ENCODE assay signal across 8 mouse cellular contexts in genomic region chr1:120154232-120154631, GRCm38 (mm10). TPM values are rescaled to one million over a fixed set of nuclear protein-coding genes. Genes with fewer than 3 reads are reported as not detected.
DNase-seq lines count a peak whose midpoint lies in the region; ATAC-seq and TF ChIP-seq lines count a peak whose summit lies in the region.

No protein-coding gene starts in this region.

- TF ChIP-seq CTCF in liver, adult 2 months (IDR thresholded peaks at IDR 0.05; ENCODE audit: low read depth, low read length) = peak; percentile 57
- peak; percentile 72 for TF ChIP-seq CTCF in lung, embryonic 14.5 days (IDR thresholded peaks at IDR 0.05; ENCODE audit: low read depth)

- no peaks in the 10 kb centered on the region for H3K4me1 ChIP-seq in liver, adult 2 months (ENCODE audit: control insufficient read depth, insufficient read depth, low read length)
- no peaks in the 10 kb centered on the region for H3K4me1 ChIP-seq in liver, embryonic 11.5 days (replicated peaks; ENCODE audit: control insufficient read depth, insufficient read depth, low read length)
- H3K4me1 ChIP-seq in lung, embryonic 14.5 days (ENCODE audit: insufficient read depth) = 0 out of 2 replicates have a peak, but pooled peaks cover 5% of the 10 kb centered on the region

- no peaks in the 10 kb centered on the region for H3K27me3 ChIP-seq in liver, adult 2 months (ENCODE audit: control insufficient read depth, insufficient read depth, low read length)
- H3K27me3 ChIP-seq in liver, embryonic 11.5 days (replicated peaks; ENCODE audit: control insufficient read depth, insufficient read depth, low read length) = no peaks in the 10 kb centered on the region
- no peaks in the 10 kb centered on the region for H3K27me3 ChIP-seq in lung, embryonic 14.5 days (ENCODE audit: insufficient read depth, low read length)

- H3K9ac ChIP-seq in liver, adult 2 months (ENCODE audit: low read depth, low read length) = no peak overlapping the region
- H3K9ac ChIP-seq in liver, embryonic 11.5 days (ENCODE audit: low read depth, low read length) = no peak overlapping the region
- no peak overlapping the region for H3K9ac ChIP-seq in lung, embryonic 14.5 days

- peak; percentile 55 to 64 for DNase-seq in cerebellum, postnatal 14 days
- no peak for DNase-seq in cerebellum, adult 11 months
- DNase-seq in liver, adult 2 months (ENCODE audit: extremely low read depth, low read depth, low spot score) = peak; percentile 34
- no peak for DNase-seq in liver, embryonic 11.5 days (ENCODE audit: low spot score)
- peak; percentile 47 for DNase-seq in CD4-positive, CD25-positive, alpha-beta regulatory T cell, adult 2 months (ENCODE audit: low read depth, low spot score)
- DNase-seq in lung, embryonic 14.5 days = peak; percentile 76
- DNase-seq in T-cell, adult 2 months (ENCODE audit: low spot score) = no peak

- H3K9me3 ChIP-seq in liver, embryonic 11.5 days (ENCODE audit: control insufficient read depth, low read length) = no peaks in the 10 kb centered on the region
- H3K9me3 ChIP-seq in lung, embryonic 14.5 days (ENCODE audit: low read depth, low read length) = no peaks in the 10 kb centered on the region

- no peaks in the 10 kb centered on the region for H3K79me2 ChIP-seq in liver, adult 2 months (ENCODE audit: control insufficient read depth, insufficient read depth, low read length)

- TF ChIP-seq POLR2A in liver, adult 2 months (IDR thresholded peaks at IDR 0.05; ENCODE audit: extremely low read depth, insufficient read depth, low read length) = no peak

- H3K27ac ChIP-seq in liver, adult 2 months (replicated peaks; ENCODE audit: insufficient read depth, low read depth, low read length) = no peak overlapping the region
- no peak overlapping the region for H3K27ac ChIP-seq in liver, embryonic 11.5 days (ENCODE audit: low read depth, low read length)
- no peak overlapping the region for H3K27ac ChIP-seq in lung, embryonic 14.5 days (ENCODE audit: low read depth)

- no peaks in the 10 kb centered on the region for H3K36me3 ChIP-seq in liver, adult 2 months (ENCODE audit: control insufficient read depth, insufficient read depth, low read length)
- no peaks in the 10 kb centered on the region for H3K36me3 ChIP-seq in liver, embryonic 11.5 days (ENCODE audit: control insufficient read depth, insufficient read depth, low read length)
- H3K36me3 ChIP-seq in lung, embryonic 14.5 days (ENCODE audit: insufficient read depth) = no peaks in the 10 kb centered on the region

- H3K4me3 ChIP-seq in liver, adult 2 months (ENCODE audit: insufficient read depth, low read depth, low read length) = no peak overlapping the region
- no peak overlapping the region for H3K4me3 ChIP-seq in liver, embryonic 11.5 days (ENCODE audit: low read depth, low read length)
- H3K4me3 ChIP-seq in lung, embryonic 14.5 days (ENCODE audit: low read depth, low read length) = no peak overlapping the region

- no peak for ATAC-seq in liver, embryonic 11.5 days (replicated peaks; ENCODE audit: low FRiP score)
- ATAC-seq in common myeloid progenitor, adult 5-6 weeks (replicated peaks; ENCODE audit: low read depth, poor library complexity, severe bottlenecking) = peak; percentile 81
- ATAC-seq in lung, embryonic 14.5 days (ENCODE audit: insufficient read depth) = no peak

- H3K4me2 ChIP-seq in liver, embryonic 11.5 days = no peak overlapping the region
- no peak overlapping the region for H3K4me2 ChIP-seq in lung, embryonic 14.5 days

RNA-seq across cellular contexts. Expression of gene 3110009E18Rik, which starts 33.2 kb away (rescaled TPM):
- 1.3 and 1.4 TPM in 2 replicates for total RNA-seq in liver, adult 2 months (2014; rRNA removed)
- polyA plus RNA-seq in liver, adult 2 months (2012; rRNA removed) = 0.61 and 0.65 TPM in 2 replicates
- 23.5 and 24.3 TPM in 2 replicates for polyA plus RNA-seq in liver, embryonic 11.5 days (2014; fragmentation: Nextera tagmentation; extraction: Ambion mirVana)
- 4.1 and 12.9 TPM in 2 replicates for total RNA-seq in common myeloid progenitor, adult 5-6 weeks (2017)
- 15.4 and 17.2 TPM in 2 replicates for polyA plus RNA-seq in lung, embryonic 14.5 days (2014; fragmentation: Nextera tagmentation; extraction: Ambion mirVana)

RNA-seq across cellular contexts. Expression of gene Dbi, which starts 33.4 kb away (rescaled TPM):
- total RNA-seq in liver, adult 2 months (2014; rRNA removed) = 1,543 and 1,850 TPM in 2 replicates
- polyA plus RNA-seq in liver, adult 2 months (2012; rRNA removed) = 1,631 and 1,632 TPM in 2 replicates
- 541 and 569 TPM in 2 replicates for polyA plus RNA-seq in liver, embryonic 11.5 days (2014; fragmentation: Nextera tagmentation; extraction: Ambion mirVana)
- 294 and 313 TPM in 2 replicates for total RNA-seq in common myeloid progenitor, adult 5-6 weeks (2017)
- polyA plus RNA-seq in lung, embryonic 14.5 days (2014; fragmentation: Nextera tagmentation; extraction: Ambion mirVana) = 421 and 445 TPM in 2 replicates

Comparison
In these comparisons a context has a peak if more than half of its experiments do, and no peak if none do; other contexts are left out.
1. DNase-seq: peak in cerebellum, postnatal 14 days (2 of 2), liver, adult 2 months (single experiment), CD4-positive, CD25-positive, alpha-beta regulatory T cell, adult 2 months (single experiment) and lung, embryonic 14.5 days (single experiment); none in cerebellum, adult 11 months (single experiment), liver, embryonic 11.5 days (single experiment) and T-cell, adult 2 months (single experiment).